Mouse (Mus musculus) ovary, postnatal 36 days (tissue): Measurements from ENCODE around the gene Ldlr.
"Not testable (repeated sequence)": the region's sequence is repeated elsewhere in the genome, so short reads cannot be mapped to it uniquely, and the experiment has no call there.

Experiments used
- DNase-seq: peaks from one replicate; pipeline ENCODE4 v3.0.0; 2022; ENCODE audit warnings: low spot score, mixed read lengths

The Ldlr gene

GRCm38 (mm10) chr9:21788234-21788633 lies 65.0 kb downstream of the Ldlr start:
- DNase-seq: no peak

DNA sequence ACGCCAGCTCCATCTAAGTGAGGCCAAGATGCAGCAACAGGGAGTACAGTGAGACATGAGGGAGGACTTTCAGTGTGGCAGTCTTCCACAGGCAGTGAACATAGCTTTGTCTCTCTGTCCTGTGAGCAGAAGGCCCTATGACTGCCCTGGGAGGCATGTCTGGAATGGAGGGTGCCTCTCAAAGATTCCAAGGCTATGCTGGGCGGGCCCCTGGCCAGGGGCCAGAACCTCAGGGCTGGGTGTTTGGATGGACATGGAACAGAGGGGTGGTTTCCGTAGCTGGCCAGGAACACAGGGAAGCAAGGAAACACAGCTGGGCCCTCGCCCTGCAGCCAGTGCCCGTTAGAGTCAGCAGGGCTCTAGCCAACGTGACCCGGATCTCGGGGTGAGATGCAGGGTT lies 68.6 kb downstream of the Ldlr start:
- DNase-seq: peak; percentile 75

- peak; percentile 38 for DNase-seq
Observed at GRCm38 (mm10) chr9:21792644-21793043, 69.4 kb downstream of the Ldlr start.

DNA sequence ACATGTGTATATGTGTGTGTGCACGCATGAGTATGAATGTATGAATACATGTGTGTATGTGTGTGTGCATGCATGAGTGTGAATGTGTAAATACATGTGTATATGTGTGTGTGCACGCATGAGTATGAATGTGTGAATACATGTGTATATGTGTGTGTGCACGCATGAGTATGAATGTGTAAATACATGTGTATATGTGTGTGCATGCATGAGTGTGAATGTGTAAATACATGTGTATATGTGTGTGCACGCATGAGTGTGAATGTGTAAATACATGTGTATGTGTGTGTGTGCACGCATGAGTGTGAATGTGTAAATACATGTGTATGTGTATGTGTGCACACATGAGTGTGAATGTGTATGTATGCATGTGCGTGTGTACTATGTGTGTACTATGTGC lies 70.2 kb downstream of the Ldlr start:
- DNase-seq: not testable (repeated sequence)

- DNase-seq: no peak
Observed at GRCm38 (mm10) chr9:21794344-21794834, 71.1 kb downstream of the Ldlr start.

- peak; percentile 9 for DNase-seq
Observed at GRCm38 (mm10) chr9:21794925-21795324, 71.6 kb downstream of the Ldlr start.

DNA sequence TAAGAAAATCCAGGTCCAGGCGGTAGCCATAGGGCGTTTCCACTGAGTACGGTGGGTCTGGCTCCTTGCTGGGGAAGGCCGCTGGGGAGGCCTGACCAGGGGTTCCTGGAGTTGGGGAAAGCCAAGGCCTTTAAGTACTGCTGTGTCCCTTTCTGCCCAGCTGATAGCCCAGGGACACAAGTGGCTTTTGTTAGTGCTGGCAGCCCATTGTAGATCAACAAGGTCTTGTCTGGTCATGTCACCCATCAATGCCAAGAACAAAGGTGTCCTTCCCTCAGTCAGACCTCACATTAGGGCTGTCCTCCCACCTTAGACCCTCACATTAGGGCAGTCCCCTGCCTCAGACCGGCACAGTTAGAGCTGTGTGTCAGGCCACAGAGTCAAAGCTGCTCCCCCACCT lies 72.3 kb downstream of the Ldlr start:
- no peak for DNase-seq

DNA sequence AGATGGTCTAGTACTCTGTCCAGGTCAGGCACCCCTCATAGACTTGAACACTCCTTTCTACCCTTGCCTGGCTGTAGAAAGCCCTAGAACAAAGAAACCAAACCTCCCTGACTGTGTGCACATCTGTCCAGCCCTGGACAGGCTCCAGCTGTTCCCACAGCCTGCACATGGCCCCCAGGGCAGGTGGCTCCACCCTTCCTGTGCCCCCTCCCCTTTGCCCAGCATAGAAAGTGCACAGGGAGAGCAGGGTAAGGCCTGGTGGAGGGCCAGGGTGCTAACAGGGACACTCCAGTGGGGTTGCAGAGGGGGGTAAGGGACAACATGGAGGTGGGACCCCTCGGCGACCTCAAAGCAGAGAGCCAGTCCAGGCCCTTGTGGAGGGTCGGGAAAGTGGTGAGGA lies 73.0 kb downstream of the Ldlr start:
- peak; percentile 12 for DNase-seq

- DNase-seq: peak; percentile 3
Observed at GRCm38 (mm10) chr9:21796919-21797318, 73.6 kb downstream of the Ldlr start.

DNA sequence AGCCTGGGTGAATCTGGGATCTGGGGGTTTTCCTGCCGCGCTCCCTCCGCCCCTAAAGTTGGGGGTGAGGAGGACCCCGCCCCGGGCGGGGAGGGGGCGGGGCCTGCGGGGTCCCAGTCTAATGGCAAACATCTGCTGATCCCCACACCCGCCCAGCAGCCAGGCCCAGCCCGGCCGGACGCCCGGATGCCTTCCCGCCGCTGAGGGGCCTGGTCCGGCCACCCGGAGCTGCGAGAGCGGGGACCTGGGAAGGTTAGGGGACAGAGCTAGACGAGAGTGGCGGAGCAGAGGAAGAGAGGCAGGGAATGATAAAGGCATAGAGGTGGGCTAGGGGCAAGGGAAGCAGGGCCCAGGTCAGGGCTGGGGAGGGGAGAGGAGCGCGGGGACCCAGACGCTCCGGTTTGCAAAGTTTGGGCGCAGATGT lies 74.7 kb downstream of the Ldlr start:
- DNase-seq: peak; percentile 77

GRCm38 (mm10) chr9:21798345-21799009 lies 75.2 kb downstream of the Ldlr start, which contains the start of gene Kank2:
Kank2 (minus strand) TSS chr9:21798744.
- DNase-seq: peak; percentile 92

DNA sequence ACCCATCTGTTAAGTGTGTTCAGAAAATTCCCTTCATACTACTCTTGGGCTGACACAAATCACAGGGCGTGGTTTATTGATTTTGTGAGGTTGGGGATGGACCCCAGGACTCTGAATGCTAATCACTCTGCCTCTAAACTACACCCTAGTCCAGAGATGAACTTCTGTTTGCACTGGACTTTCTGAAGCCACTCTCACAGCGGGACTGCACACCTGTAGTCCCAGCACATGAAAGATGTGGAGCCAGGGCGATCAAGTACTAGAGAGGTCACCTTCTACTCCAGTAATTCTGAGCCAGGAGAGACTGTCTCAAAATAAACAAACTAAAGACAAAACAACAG lies 75.7 kb downstream of the Ldlr start:
- DNase-seq: no peak
